Mouse (Mus musculus) CD4-positive naive resting alpha-beta T cell, adult 76 days (primary cell): ENCODE measurements around the gene Miip. TPM values are rescaled to one million over a fixed set of nuclear protein-coding genes. Genes with fewer than 3 reads are reported as not detected.

Experiments used
- total RNA-seq: library from RNA; stranded (reverse); gene quantifications from one replicate; pipeline ENCODE4 v1.2.4, GENCODE M21; 2023

Gene Miip
- total RNA-seq = 49.7 TPM

GRCm38 (mm10) chr4:147868450-147869031 is at the start of gene Miip, which contains the start of gene Fv1:
Gene Miip (minus strand): TSS chr4:147868816.
Gene Fv1 (plus strand): TSS chr4:147868979.

DNA sequence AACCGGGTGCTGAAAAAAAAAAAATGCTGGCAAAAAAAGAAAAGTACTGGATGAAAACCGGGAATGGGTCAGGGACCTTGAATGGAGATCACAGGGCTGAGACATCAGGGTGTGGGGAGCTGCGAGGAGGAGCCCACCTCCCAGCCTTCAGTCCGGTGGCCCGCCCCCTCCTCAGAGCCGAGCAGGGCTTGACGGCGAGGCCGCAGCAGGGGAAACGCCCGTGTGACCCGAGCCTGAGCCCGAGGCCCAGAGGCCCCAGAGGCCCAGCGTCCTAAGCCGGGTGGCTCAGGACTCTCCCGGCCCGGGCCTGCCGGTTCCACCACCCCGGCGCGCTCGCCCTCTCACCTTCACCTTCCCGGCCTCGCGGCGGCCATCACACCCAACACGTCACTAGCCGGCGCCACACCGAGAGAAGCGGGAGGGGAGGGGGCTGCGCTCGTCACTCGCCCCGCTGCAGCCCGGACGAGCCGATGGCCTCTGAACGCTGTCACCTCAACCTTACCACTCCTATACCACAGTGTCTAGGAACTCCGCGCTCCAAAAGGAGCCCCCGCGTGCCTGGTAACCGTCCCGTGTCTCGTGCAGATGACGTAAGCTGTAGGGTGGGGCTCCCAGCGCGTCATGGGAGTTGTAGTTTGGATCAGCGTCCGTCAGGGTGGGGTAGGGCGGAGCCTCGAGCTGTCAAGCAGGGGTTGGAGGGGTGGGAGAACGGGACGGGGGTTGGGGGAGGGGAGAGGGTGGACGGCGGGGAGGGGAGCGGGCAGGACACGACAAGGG is 35.9 kb upstream of the Miip start, which contains the start of gene Mfn2:
Gene Mfn2 (minus strand): TSS at position 392 of the 777 bp plus-strand sequence.

DNA sequence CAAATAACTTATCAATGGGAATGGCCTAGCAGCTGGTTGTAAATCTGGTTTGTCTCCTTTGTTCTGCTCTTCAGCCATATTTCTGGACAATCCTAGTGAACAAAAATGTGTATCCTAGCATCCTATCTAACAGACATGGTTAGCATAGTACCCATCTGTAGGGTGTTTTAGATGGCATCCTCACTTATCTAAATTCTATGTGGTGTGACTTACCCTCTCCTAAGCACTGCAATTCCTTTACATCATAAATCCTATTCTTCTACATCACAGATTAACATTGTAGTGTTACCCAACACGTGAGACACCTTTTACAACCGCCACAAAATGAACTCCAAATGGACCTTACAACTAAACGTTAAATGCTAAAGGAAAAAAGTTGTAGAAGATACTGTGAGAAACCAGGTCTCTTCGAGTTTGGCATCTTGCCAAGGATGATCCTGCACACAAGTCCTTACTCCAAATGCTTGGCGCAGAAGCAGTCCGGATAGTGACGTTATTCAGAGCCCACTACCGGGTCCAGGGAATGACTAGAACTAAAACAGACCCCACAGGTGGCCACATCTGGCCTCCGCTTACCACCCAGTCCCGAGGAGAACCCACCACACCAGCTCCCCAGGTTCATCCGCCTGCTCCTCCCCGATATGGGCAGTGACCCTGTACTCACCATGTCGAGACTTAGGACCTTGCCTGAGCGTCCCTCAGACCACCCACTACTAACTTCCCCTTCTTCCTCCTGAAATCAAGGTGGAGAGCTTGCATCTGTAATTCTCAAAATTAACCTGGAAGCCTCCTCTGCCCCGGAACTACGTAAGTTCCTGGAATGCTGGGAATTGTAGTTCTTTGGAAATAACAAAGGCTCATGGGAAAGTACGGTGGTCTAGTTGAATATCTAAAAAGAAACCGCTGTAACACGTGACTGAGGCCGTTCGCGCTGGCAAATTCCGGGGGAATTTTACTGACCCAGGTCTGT is 20.7 kb downstream of the Miip start, which contains the start of gene Zfp933:
Gene Zfp933 (minus strand): TSS at position 753 of the 970 bp plus-strand sequence.

Other genes with a start within 250 kb of the Miip start
- not detected for gene Zfp979, start 226.3 kb downstream of the Miip start, total RNA-seq
- 0.32 TPM for gene Zfp534, start 166.3 kb downstream of the Miip start, total RNA-seq
- 12.5 TPM for gene Zfp984, start 59.0 kb downstream of the Miip start, total RNA-seq
- 6.1 TPM for gene Zfp933, start 20.4 kb downstream of the Miip start, total RNA-seq
- 12.5 TPM for gene Fv1, start 163 bp upstream of the Miip start, total RNA-seq
- gene Mfn2, start 35.9 kb upstream of the Miip start, total RNA-seq = 34.6 TPM
- 4.6 TPM for gene Plod1, start 68.0 kb upstream of the Miip start, total RNA-seq
- gene 2510039O18Rik, start 72.1 kb upstream of the Miip start, total RNA-seq = 59.8 TPM
- gene Nppb, start 117.0 kb upstream of the Miip start, total RNA-seq = not detected
- not detected for gene Nppa, start 131.9 kb upstream of the Miip start, total RNA-seq
- gene Clcn6, start 170.0 kb upstream of the Miip start, total RNA-seq = 30.9 TPM
- 34.5 TPM for gene Mthfr, start 170.3 kb upstream of the Miip start, total RNA-seq
- 16.3 TPM for gene Agtrap, start 219.2 kb upstream of the Miip start, total RNA-seq